Mouse (Mus musculus): ENCODE results near the gene Bahcc1.

DNA sequence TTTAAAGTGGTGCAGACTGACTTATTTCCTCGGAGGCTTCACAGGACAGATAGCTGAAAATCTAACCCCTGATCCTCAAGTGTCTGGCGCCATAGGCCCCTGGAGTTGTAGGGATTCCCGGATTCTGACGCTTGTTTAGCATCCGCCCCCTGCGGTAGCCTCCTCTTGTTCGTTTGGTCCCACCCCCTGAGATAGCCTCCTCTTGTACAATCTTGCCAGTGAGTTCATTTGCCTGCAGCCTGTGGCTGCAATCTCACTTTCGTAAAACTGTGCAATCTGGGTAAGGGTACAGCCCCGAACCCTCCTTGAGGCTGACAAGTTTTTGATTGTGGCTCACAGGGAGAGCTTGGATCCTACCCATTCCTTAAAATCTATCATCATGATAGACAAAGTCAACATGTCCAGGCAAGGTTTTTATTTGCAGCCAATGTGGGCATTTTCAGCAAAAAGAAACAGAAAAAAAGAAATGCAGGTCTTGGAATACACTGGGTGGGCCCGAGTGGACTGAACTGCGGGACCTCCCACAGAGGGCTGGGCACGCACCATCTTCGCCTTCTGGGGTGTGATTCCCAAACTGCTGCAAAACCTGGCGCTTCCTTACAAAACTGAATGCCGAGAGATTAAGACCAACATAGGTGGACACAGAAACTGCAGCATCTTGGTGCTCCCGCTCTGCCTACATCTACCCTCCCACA lies 82.1 kb downstream of the Bahcc1 start:
- no peak for TF ChIP-seq UBTF (IDR thresholded peaks at IDR 0.05; ENCODE audit: low read depth, low read length)
- no peak for TF ChIP-seq NELFE (IDR thresholded peaks at IDR 0.05; ENCODE audit: low read depth, low read length)
- no peak for TF ChIP-seq ZMIZ1 (IDR thresholded peaks at IDR 0.05; ENCODE audit: low read depth, low read length)
- TF ChIP-seq CTCF (conservative IDR thresholded peaks at IDR 0.05 in 1 of 2, IDR thresholded peaks at IDR 0.05 in 1 of 2; ENCODE audit: low read depth in 2 of 2, low read length in 2 of 2): no peak
- TF ChIP-seq MYC (IDR thresholded peaks at IDR 0.05; ENCODE audit: low read depth, low read length): no peak
- no peak for TF ChIP-seq EP300 (IDR thresholded peaks at IDR 0.05; ENCODE audit: low read length)
